Mouse (Mus musculus): ENCODE measurements at regions not wholly inside any gene's neighbourhood (a gene's known extent, or its start where the extent isn't known, plus 50 kb on each side); places are given as distances from the start of the nearest gene placed in this dataset.

- no peak for TF ChIP-seq CTCF (IDR thresholded peaks at IDR 0.05; ENCODE audit: control insufficient read depth, insufficient read depth, insufficient read length)
- no peak for TF ChIP-seq USF1 (IDR thresholded peaks at IDR 0.05; ENCODE audit: low read depth)
Measured at GRCm38 (mm10) chr3:34377913-34378312, 272.3 kb upstream of the Sox2 start.
